Mouse (Mus musculus): ENCODE measurements around the gene Trim30b.
"Not testable (repeated sequence)": the region's sequence is repeated elsewhere in the genome, so short reads cannot be mapped to it uniquely, and the experiment has no call there.

Gene Trim30b

DNA sequence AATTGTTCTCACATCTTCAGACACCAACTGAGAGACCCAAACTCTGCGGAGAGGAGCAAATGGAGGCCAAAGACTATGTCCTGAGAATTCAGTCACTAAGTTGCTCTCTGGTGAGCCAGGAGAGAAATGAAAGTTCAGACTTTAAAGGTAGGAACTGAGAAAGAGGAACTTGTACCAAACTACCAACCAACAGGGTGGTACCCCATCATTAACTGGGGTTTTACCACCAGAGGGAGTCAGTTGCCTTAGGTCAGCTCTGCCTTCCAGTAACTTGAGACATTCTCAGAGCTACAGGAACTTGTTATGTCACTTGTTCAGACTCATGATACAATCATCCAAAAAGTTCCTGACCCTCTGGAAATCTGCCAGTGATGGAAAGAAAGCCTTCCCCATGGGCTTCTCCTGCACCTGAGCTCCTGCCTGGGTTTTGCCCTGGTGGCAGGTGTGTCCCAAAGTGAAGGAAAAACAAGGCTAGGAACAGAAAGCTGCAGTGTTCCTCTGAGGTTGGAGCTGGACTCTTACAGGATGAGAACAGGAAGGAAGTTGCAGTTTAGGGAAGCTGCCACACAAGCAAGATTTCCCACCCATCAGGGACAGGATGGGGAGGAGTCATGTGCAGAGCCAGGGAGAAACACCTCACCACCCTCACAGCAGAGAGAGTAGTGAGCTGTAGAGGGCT lies at the start of gene Trim30b:
Trim30b (minus strand) TSS at position 149 of the 679 bp plus-strand sequence.
- peak; percentile 17 to 24 for DNase-seq

DNA sequence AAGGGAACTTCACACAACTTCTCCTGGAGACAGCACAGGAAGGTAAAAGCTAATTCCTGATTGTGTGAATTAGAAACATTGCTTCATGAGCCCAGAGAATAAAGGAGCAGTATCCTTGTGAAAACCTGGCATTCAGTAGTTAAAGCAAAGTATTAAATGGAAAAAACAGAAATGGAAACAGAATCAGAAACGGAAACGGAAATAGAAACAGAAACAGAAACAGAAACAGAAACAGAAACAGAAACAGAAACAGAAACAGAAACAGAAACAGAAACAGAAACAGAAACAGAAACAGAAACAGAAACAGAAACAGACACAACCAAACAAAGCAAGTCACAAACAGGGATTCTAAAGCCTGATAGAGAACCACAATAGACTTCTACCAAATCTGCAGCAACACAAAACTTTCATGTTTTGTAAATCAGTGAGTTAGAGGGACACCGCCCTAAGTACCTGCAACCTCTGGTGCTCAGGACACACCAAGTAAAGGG lies 34.8 kb upstream of the Trim30b start:
- DNase-seq = no peak

DNA sequence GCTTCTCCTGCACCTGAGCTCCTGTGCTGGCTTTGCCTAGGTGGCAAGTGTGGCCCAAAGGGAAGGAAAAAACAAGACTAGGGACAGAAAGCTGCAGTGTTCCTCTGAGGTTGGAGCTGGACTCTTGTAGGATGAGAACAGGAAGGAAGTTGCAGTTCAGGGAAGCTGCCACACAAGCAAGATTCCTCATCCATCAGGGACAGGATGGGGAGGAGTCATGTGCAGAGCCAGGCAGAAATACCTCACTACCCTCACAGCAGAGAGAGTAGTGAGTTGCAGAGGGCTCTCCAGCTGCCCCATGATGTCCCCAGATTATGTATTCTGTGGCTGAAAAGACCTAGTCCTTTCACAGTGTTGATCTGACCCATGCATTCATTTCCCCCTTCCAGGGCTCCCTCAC lies 31.5 kb upstream of the Trim30b start:
- peak in 1 of 2 experiments; percentile 4 for DNase-seq

DNA sequence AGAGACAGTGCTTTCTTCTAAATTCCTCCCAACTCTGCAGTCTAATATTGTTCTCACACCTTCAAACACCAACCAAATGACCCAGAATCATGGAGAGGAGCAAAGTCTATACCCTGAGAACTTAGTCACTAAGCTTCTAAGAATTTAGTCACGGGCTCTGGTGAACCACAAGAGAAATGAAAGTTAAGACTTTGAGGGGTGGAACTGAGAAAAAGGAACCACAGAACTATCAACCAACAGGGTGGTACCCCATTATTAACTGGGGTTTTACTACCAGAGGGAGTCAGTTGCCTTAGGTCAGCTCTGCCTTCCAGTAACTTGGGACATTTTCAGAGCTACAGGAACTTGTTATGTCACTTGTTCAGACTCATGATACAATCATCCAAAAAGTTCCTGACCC lies 31.0 kb upstream of the Trim30b start, which contains the start of gene Trim30c:
Trim30c (minus strand) TSS at position 140 of the 400 bp plus-strand sequence.
- DNase-seq = no peak

DNA sequence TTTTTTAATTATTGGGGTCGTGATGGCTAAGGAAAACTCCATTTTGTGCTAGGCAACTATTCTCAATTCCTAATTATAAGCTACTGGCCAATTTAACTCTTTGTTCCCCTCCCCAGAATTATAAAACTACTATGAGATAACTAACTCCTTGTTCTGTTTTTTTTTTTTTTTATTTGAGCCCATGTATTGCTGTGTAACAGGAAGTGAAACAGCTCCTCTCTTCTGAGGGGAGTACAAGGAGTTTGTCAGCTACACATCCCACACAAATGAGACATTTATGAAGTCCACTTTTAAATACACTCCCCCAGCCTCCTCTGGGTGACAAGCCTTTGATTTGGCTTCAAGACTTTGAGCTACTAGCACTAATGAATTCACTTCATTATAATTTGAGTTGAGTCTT lies 28.8 kb upstream of the Trim30b start:
- DNase-seq = no peak

DNA sequence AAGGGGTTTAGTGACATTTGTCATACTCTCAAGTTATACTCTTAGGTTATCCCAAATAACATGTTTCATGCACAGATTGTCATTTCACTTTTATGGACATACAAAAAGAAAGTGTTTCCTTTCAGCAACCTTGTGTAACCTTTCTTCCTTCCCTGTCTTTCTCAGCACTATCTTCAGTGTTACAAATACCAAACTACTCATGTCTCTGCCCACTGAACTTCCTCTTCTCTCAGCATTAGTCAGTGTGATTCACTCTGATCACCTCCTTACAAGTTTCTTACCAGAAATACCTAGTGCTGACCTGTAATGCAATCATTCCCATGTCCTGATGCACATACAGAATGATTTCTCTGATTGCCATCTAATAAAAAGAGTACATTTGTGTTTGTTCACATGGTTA lies 3.3 kb downstream of the Trim30b start:
- no peak for DNase-seq

DNA sequence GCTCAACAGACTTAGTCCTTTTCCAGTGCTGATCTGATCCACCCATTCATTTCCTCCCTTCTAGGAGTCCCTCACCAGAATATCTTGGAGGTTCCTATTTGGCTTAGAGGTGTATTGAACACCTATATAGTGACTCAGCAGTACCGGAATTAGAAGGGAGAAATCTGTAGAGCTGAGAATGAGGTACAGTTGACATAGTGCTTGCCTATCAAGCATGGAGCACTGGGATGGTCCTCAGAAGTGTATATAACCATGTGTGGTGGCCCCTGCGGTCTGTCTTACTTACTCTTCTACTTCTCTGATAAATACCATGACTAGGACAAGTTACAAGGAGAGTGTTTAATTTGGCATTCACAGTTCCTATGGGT lies 16.1 kb downstream of the Trim30b start:
- no peak for DNase-seq

DNA sequence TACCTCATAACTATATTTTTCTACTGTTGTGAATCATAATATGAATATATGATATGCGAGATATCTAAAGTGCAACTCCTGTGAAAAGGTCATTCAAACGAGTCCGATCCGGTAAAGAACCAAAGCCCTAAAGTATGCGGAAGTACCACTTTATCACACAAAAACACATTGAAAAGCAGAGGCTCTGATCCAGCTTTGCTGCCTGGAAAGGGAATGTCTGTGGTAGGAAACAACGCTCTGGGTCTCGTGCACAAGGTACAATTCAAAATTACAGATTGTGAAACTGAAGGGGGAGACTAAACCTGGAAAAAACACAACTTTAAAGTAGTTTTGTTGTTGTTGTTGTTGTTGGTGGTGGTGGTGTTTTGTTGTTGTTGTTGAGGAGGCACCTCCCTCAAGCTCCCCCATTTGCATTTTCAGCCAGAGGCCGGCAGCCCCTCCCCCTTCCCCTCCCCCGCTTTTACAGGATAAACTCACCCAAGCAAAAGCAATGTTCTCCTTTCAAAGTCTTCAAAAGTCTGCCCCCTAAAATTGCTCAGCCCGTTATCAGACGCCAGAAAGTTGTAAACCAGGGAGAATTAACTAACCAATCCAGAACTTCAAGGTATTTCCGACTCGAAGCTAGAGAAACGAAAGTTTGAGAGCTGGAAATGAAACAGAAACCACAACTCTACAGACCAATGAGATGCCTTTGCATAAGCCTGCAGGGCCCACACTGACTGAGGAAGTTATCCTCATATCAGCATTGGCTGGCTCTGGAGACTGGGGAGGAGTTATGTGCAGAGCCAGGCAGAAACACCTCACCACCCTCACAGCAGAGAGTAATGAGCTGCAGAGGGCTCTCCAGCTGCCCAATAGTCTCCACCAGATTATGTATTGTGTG lies 16.7 kb downstream of the Trim30b start, which contains the start of gene Trim12c:
Trim12c (minus strand) TSS at position 646 of the 883 bp plus-strand sequence.
- DNase-seq = peak; percentile 53 to 61

DNA sequence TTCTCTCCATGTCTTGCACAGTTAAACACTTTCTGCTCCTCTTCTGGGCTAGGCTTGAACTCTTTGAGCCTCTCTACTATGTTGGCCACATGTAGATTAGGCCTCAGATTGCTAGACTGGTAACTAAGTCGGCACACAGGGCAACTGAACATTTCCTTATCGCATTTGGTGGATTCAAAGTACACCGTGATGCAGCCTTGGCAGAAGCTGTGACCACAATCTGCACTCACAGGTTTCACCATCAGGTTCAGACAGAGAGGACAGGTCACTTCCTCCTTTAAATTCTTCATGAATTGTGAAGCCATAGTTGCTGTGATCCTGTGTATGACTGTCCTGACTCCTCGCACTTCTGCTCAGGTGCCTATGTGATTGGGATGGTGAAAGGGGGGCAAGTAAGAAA lies 21.6 kb downstream of the Trim30b start:
- not testable (repeated sequence) for DNase-seq

DNA sequence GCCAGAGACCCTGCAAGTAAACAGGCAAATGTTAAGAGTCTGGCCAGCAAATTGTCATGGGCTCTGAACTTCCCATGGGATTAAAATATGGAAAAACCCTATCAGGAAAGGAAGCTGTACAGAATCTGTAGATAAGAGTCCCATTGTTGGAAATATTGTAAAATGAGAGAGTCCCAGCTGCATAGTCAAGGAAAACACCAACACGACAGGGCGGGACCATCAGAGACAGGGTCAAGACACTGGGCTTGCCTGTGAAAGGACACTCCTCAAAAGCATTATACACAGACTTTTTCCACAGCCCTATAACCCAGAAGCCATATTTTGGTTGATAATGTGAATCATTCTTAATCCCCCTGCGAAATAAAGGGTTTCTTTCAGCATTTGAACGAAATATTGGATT lies 28.9 kb downstream of the Trim30b start:
- DNase-seq = not testable (repeated sequence)

DNA sequence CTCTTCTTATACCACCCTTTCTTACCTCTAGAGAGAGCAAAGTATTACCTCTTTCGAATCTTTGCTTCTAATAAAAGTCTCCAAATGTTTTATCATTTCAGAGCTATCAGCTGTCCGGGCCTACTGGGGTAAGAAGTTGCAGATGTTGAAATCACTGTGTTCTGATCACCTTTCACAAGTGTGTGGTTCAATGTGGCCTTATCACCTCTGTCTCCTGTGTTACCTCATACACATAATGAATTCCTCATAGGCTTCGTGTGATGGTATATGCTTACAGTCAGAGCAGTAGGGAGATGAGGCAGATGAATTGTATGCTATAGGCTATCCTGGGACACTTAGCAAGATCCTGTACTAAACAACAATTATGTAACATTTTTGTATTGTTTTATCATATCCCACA lies 34.1 kb downstream of the Trim30b start:
- not testable (repeated sequence) for DNase-seq

DNA sequence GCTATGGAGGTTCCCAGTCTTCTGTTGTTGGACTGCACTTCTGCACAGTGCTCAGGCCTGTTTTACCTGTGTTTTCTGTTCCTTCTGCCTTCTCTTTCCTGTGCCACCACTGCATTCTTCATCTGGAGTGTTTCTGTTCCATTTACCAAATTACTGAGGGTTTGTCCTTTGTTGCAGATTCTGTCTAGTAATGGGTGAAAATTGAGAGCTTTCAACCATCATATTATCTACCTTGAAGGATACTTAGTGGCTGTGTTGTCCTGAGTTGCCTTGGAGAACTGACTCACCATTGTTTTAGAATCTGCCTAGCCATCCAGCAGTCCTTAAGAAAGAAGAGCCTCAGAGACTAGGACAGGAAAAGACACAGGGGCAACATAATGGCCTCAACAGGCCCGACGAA lies 40.5 kb downstream of the Trim30b start, which contains the start of gene Trim34b:
Trim34b (plus strand) TSS at position 301 of the 400 bp plus-strand sequence.
- DNase-seq = not testable (repeated sequence)

DNA sequence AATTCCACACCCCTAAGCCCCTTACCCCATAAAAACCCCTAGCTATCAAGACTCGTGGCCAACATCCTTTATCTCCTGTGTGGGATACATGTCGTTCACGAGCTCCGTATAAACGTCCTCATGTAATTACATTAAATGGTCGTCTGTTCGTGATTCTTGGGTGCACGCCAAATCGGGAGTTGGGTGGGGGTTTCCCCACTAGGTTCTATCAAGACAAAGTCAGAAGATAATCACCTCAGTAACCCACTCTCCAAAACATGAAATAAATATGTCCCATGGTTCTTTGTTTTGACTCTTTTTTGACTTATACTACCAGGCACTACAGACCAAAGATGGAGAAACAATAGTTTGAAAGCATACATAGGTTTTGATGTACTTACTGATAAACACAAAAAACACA lies 47.7 kb downstream of the Trim30b start:
- DNase-seq = no peak

DNA sequence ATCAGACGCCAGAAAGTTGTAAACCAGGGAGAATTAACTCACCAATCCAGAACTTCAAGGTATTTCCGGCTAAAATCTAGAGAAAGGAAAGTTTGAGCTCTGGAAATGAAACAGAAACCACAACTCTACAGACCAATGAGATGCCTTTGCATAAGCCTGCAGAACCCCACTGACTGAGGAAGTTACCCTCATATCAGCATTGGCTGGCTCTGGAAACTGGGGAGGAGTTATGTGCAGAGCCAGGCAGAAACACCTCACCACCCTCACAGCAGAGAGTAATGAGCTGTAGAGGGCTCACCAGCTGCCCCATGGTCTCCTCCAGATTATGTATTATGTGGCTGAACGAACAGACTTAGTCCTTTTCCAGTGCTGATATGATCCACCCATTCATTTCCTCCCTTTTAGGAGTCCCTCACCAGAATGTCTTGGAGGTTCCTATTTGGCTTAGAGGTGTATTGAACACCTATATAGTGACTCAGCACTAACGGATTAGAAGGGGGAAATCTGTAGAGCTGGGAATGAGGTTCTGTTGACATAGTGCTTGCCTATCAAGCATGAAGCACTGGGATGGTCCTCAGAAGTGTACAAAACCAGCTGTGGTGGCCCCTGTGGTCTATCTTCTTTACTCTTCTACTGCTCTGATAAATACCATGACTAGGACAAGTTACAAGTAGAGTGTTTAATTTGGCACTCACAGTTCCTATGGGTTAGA lies 54.2 kb downstream of the Trim30b start, which contains the start of gene Trim12a:
Trim12a (minus strand) TSS at position 98 of the 712 bp plus-strand sequence.
- not testable (repeated sequence) for DNase-seq

DNA sequence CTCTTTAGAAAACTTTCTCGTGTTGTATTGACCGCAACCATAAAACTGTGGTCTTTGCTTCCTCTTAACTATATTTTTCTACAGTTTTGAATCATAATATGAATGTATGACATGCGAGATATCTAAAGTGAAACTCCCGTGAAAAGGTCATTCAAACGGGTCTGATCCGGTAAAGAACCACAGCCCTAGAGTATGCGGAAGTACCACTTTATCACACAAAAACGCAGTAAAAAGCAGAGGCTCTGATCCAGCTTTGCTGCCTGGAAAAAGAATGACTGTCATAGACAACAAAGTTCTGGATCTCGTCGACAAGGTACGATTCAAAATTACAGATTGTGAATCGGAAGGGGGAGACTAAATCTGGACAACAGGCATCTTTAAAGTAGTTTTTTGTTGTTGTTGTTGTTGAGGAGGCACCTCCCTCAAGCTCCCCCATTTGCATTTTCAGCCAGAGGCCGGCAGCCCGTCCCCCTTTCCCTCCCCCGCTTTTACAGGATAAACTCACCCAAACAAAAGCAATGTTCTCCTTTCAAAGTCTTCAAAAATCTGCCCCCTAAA lies 54.8 kb downstream of the Trim30b start:
- DNase-seq = no peak
